Mouse (Mus musculus) right cerebral cortex, postnatal 36 days (tissue): ENCODE measurements around the gene Gm3526.
"Not testable (repeated sequence)": the region's sequence is repeated elsewhere in the genome, so short reads cannot be mapped to it uniquely, and the experiment has no call there.

Experiments
- DNase-seq, 2 experiments: peaks; one replicate each; pipeline ENCODE4 v3.0.0; 2022; ENCODE audit warnings: low spot score in 2 of 2, mixed read lengths in 1 of 2

The Gm3526 gene

GRCm38 (mm10) chr14:5260480-5260879 is at the start of gene Gm3526:
Gm3526 (minus strand) TSS chr14:5260580.
- DNase-seq = not testable (repeated sequence)
